Comparison of ENCODE assay signal across 28 mouse cellular contexts in genomic region chr6:120489461-120489860, GRCm38 (mm10). TPM values are rescaled to one million over a fixed set of nuclear protein-coding genes. Genes with fewer than 3 reads are reported as not detected.
DNase-seq lines count a peak whose midpoint lies in the region; ATAC-seq and TF ChIP-seq lines count a peak whose summit lies in the region.
"Had no signal": no experiment of that assay in that cellular context is flagged by ENCODE, and none has a peak within 500 bp of the region (broad histone marks: within the 10 kb centered on the region; RNA-seq: fewer than 3 reads in every experiment).

No protein-coding gene starts in this region.

- H3K27me3 ChIP-seq in hindbrain, postnatal 0 days (ENCODE audit: insufficient read depth, low read length): no peaks in the 10 kb centered on the region
- H3K27me3 ChIP-seq in hindbrain, embryonic 10.5 days (ENCODE audit: insufficient read depth, poor library complexity, severe bottlenecking): peaks cover 49% of the 10 kb centered on the region
- H3K27me3 ChIP-seq in midbrain, embryonic 15.5 days (replicated peaks): no peaks in the 10 kb centered on the region
- H3K27me3 ChIP-seq in midbrain, embryonic 16.5 days (ENCODE audit: control insufficient read depth, insufficient read depth, low read depth, low read length): no peaks in the 10 kb centered on the region
- H3K27me3 ChIP-seq in neural tube, embryonic 13.5 days: no peaks in the 10 kb centered on the region; the same call in 1 of the 2 replicates
- peaks cover 58% of the 10 kb centered on the region for H3K27me3 ChIP-seq in heart, embryonic 10.5 days (ENCODE audit: insufficient read depth, poor library complexity, severe bottlenecking)
- peaks cover 34% of the 10 kb centered on the region for H3K27me3 ChIP-seq in intestine, postnatal 0 days (replicated peaks; ENCODE audit: control insufficient read depth, insufficient read depth, low read length)

- TF ChIP-seq CTCF in hindbrain, postnatal 0 days (IDR thresholded peaks at IDR 0.05; ENCODE audit: low read depth): no peak
- no peak for TF ChIP-seq CTCF in intestine, postnatal 0 days (IDR thresholded peaks at IDR 0.05; ENCODE audit: low read depth)

- 68% methylated on average over 2 of the region's 2 CpGs for WGBS in hindbrain, postnatal 0 days
- WGBS in hindbrain, embryonic 10.5 days: 66% methylated on average over 2 of the region's 2 CpGs
- WGBS in midbrain, embryonic 15.5 days: 62% methylated on average over 2 of the region's 2 CpGs
- 77% methylated on average over 2 of the region's 2 CpGs for WGBS in midbrain, embryonic 16.5 days
- 74% methylated on average over 2 of the region's 2 CpGs for WGBS in neural tube, embryonic 13.5 days
- 57% methylated on average over 2 of the region's 2 CpGs for WGBS in heart, embryonic 10.5 days
- WGBS in intestine, postnatal 0 days: 63% methylated on average over 2 of the region's 2 CpGs

- H3K36me3 ChIP-seq in hindbrain, postnatal 0 days (ENCODE audit: insufficient read depth, low read length): no peaks in the 10 kb centered on the region
- H3K36me3 ChIP-seq in hindbrain, embryonic 10.5 days: no peaks in the 10 kb centered on the region
- no peaks in the 10 kb centered on the region for H3K36me3 ChIP-seq in midbrain, embryonic 15.5 days (replicated peaks)
- no peaks in the 10 kb centered on the region for H3K36me3 ChIP-seq in midbrain, embryonic 16.5 days (ENCODE audit: control insufficient read depth, insufficient read depth, low read length)
- no peaks in the 10 kb centered on the region for H3K36me3 ChIP-seq in neural tube, embryonic 13.5 days
- no peaks in the 10 kb centered on the region for H3K36me3 ChIP-seq in heart, embryonic 10.5 days
- H3K36me3 ChIP-seq in intestine, postnatal 0 days (ENCODE audit: control insufficient read depth, insufficient read depth): no peaks in the 10 kb centered on the region
- H3K36me3 ChIP-seq: embryonic facial prominence, embryonic 15.5 days; limb, embryonic 10.5 days; liver, embryonic 15.5 days; lung, embryonic 15.5 days had no signal

- H3K9ac ChIP-seq in hindbrain, postnatal 0 days (replicated peaks; ENCODE audit: low read length): no peak overlapping the region
- H3K9ac ChIP-seq in midbrain, embryonic 15.5 days: no peak overlapping the region
- H3K9ac ChIP-seq in midbrain, embryonic 16.5 days (ENCODE audit: low read depth, low read length): no peak overlapping the region
- H3K9ac ChIP-seq in neural tube, embryonic 13.5 days: peak overlapping the region; percentile 45; the same call in 1 of the 2 replicates
- no peak overlapping the region for H3K9ac ChIP-seq in intestine, postnatal 0 days (ENCODE audit: low read depth, low read length)
- H3K9ac ChIP-seq: embryonic facial prominence, embryonic 15.5 days; liver, embryonic 15.5 days; lung, embryonic 15.5 days had no signal

- peaks cover 23% of the 10 kb centered on the region for H3K4me1 ChIP-seq in hindbrain, postnatal 0 days (ENCODE audit: insufficient read depth, low read length)
- H3K4me1 ChIP-seq in hindbrain, embryonic 10.5 days (replicated peaks): peaks cover 50% of the 10 kb centered on the region
- peaks cover 46% of the 10 kb centered on the region for H3K4me1 ChIP-seq in midbrain, embryonic 15.5 days
- peaks cover 32% of the 10 kb centered on the region for H3K4me1 ChIP-seq in midbrain, embryonic 16.5 days (ENCODE audit: control insufficient read depth, insufficient read depth, low read length)
- H3K4me1 ChIP-seq in neural tube, embryonic 13.5 days (replicated peaks): peaks cover 51% of the 10 kb centered on the region
- peaks cover 33% of the 10 kb centered on the region for H3K4me1 ChIP-seq in heart, embryonic 10.5 days
- H3K4me1 ChIP-seq in intestine, postnatal 0 days (replicated peaks; ENCODE audit: control insufficient read depth, insufficient read depth, low read length): peaks cover 6% of the 10 kb centered on the region; the same call in 1 of the 2 replicates

- H3K4me3 ChIP-seq in hindbrain, postnatal 0 days (ENCODE audit: low read length): no peak overlapping the region
- H3K4me3 ChIP-seq in hindbrain, embryonic 10.5 days: no peak overlapping the region
- H3K4me3 ChIP-seq in midbrain, embryonic 15.5 days: no peak overlapping the region
- no peak overlapping the region for H3K4me3 ChIP-seq in midbrain, embryonic 16.5 days (ENCODE audit: low read depth, low read length)
- H3K4me3 ChIP-seq in neural tube, embryonic 13.5 days: no peak overlapping the region
- no peak overlapping the region for H3K4me3 ChIP-seq in heart, embryonic 10.5 days
- no peak overlapping the region for H3K4me3 ChIP-seq in intestine, postnatal 0 days (ENCODE audit: low read depth, low read length)
- H3K4me3 ChIP-seq: embryonic facial prominence, embryonic 15.5 days; limb, embryonic 10.5 days; liver, embryonic 15.5 days; lung, embryonic 15.5 days had no signal

- no peaks in the 10 kb centered on the region for H3K9me3 ChIP-seq in hindbrain, postnatal 0 days (ENCODE audit: low read length)
- no peaks in the 10 kb centered on the region for H3K9me3 ChIP-seq in hindbrain, embryonic 10.5 days
- no peaks in the 10 kb centered on the region for H3K9me3 ChIP-seq in midbrain, embryonic 15.5 days
- H3K9me3 ChIP-seq in midbrain, embryonic 16.5 days (replicated peaks; ENCODE audit: control insufficient read depth, low read length, poor library complexity, severe bottlenecking): no peaks in the 10 kb centered on the region
- H3K9me3 ChIP-seq in neural tube, embryonic 13.5 days: no peaks in the 10 kb centered on the region
- H3K9me3 ChIP-seq in heart, embryonic 10.5 days: no peaks in the 10 kb centered on the region
- no peaks in the 10 kb centered on the region for H3K9me3 ChIP-seq in intestine, postnatal 0 days (ENCODE audit: control insufficient read depth)
- H3K9me3 ChIP-seq: embryonic facial prominence, embryonic 15.5 days; limb, embryonic 10.5 days; liver, embryonic 15.5 days; lung, embryonic 15.5 days had no signal

- peak overlapping the region; percentile 36; the same call in 1 of the 2 replicates for H3K27ac ChIP-seq in hindbrain, postnatal 0 days
- no peak overlapping the region for H3K27ac ChIP-seq in hindbrain, embryonic 10.5 days
- no peak overlapping the region for H3K27ac ChIP-seq in midbrain, embryonic 15.5 days
- no peak overlapping the region for H3K27ac ChIP-seq in midbrain, embryonic 16.5 days (ENCODE audit: low read length)
- no peak overlapping the region for H3K27ac ChIP-seq in neural tube, embryonic 13.5 days (replicated peaks)
- no peak overlapping the region for H3K27ac ChIP-seq in heart, embryonic 10.5 days
- no peak overlapping the region for H3K27ac ChIP-seq in intestine, postnatal 0 days (ENCODE audit: low read depth, low read length)
- H3K27ac ChIP-seq: embryonic facial prominence, embryonic 15.5 days; limb, embryonic 10.5 days; liver, embryonic 15.5 days; lung, embryonic 15.5 days had no signal

- no peak for ATAC-seq in hindbrain, postnatal 0 days
- ATAC-seq in midbrain, embryonic 15.5 days (replicated peaks): no peak
- no peak for ATAC-seq in midbrain, embryonic 16.5 days
- no peak for ATAC-seq in neural tube, embryonic 13.5 days (ENCODE audit: low read depth)
- ATAC-seq in intestine, postnatal 0 days: no peak
- ATAC-seq: forebrain, embryonic 14.5 days; intestine, embryonic 16.5 days had no signal

- no peak overlapping the region for H3K4me2 ChIP-seq in hindbrain, postnatal 0 days (ENCODE audit: low read depth, low read length)
- H3K4me2 ChIP-seq in midbrain, embryonic 15.5 days: peak overlapping the region; percentile 79
- no peak overlapping the region for H3K4me2 ChIP-seq in midbrain, embryonic 16.5 days (ENCODE audit: low read length)
- H3K4me2 ChIP-seq in neural tube, embryonic 13.5 days: peak overlapping the region; percentile 84
- no peak overlapping the region for H3K4me2 ChIP-seq in intestine, postnatal 0 days (replicated peaks; ENCODE audit: low read depth)
- H3K4me2 ChIP-seq: embryonic facial prominence, embryonic 15.5 days; liver, embryonic 15.5 days; lung, embryonic 15.5 days had no signal

- DNase-seq in hindbrain, postnatal 0 days (ENCODE audit: low spot score): no peak
- DNase-seq in hindbrain, embryonic 10.5 days (ENCODE audit: low spot score): no peak
- DNase-seq in NIH3T3 (ENCODE audit: low read depth): peak; percentile 72
- no peak for DNase-seq in heart, embryonic 10.5 days (ENCODE audit: low spot score)
- DNase-seq: adrenal gland, postnatal 10 days; cerebellum, adult 18-20 months; cerebellum, postnatal 25 days; heart, postnatal 4 days; kidney, postnatal 25 days; layer of hippocampus, adult 9-11 months; liver; lung, postnatal 36 days; retina, postnatal 1 day; right cerebral cortex, postnatal 25 days; spleen, adult 18-20 months; thymus, postnatal 25 days had no signal

RNA-seq across cellular contexts. Expression of gene Tmem121b, which starts 4.1 kb away (rescaled TPM):
- 25.9 and 31.9 TPM in 2 replicates for total RNA-seq in hindbrain, postnatal 0 days (2014; rRNA removed)
- 2.3 and 2.5 TPM in 2 replicates for polyA plus RNA-seq in hindbrain, postnatal 0 days (2015; fragmentation: Nextera tagmentation; extraction: Ambion mirVana)
- polyA plus RNA-seq in hindbrain, embryonic 10.5 days (2016; fragmentation: Nextera tagmentation; extraction: Ambion mirVana): 0.52 and 1.1 TPM in 2 replicates
- 3.6 and 3.8 TPM in 2 replicates for polyA plus RNA-seq in midbrain, embryonic 15.5 days (2015; fragmentation: Nextera tagmentation; extraction: Ambion mirVana)
- polyA plus RNA-seq in midbrain, embryonic 16.5 days (2015; fragmentation: Nextera tagmentation; extraction: Ambion mirVana): 2.6 and 2.9 TPM in 2 replicates
- polyA plus RNA-seq in neural tube, embryonic 13.5 days (2015; fragmentation: Nextera tagmentation; extraction: Ambion mirVana): 2.2 and 2.5 TPM in 2 replicates
- polyA plus RNA-seq in heart, embryonic 10.5 days (2016; fragmentation: Nextera tagmentation; extraction: Ambion mirVana): 0.03 and 0.07 TPM in 2 replicates
- polyA plus RNA-seq in intestine, postnatal 0 days (2015; fragmentation: Nextera tagmentation; extraction: Ambion mirVana): 0.03 and 0.05 TPM in 2 replicates
- total RNA-seq: gastrocnemius, adult 8-10 months; MEL had no signal
- polyA plus RNA-seq: liver, embryonic 15.5 days had no signal

RNA-seq across cellular contexts. Expression of gene Il17ra, which starts 26.4 kb away (rescaled TPM):
- total RNA-seq in hindbrain, postnatal 0 days (2014; rRNA removed): 7.8 and 10.6 TPM in 2 replicates
- 5.8 and 7.0 TPM in 2 replicates for polyA plus RNA-seq in hindbrain, postnatal 0 days (2015; fragmentation: Nextera tagmentation; extraction: Ambion mirVana)
- 5.4 and 6.2 TPM in 2 replicates for polyA plus RNA-seq in hindbrain, embryonic 10.5 days (2016; fragmentation: Nextera tagmentation; extraction: Ambion mirVana)
- 2.9 and 4.2 TPM in 2 replicates for polyA plus RNA-seq in midbrain, embryonic 15.5 days (2015; fragmentation: Nextera tagmentation; extraction: Ambion mirVana)
- 2.3 and 3.5 TPM in 2 replicates for polyA plus RNA-seq in midbrain, embryonic 16.5 days (2015; fragmentation: Nextera tagmentation; extraction: Ambion mirVana)
- 9.5 and 10.7 TPM in 2 replicates for polyA plus RNA-seq in neural tube, embryonic 13.5 days (2015; fragmentation: Nextera tagmentation; extraction: Ambion mirVana)
- 4.6 and 6.5 TPM in 2 replicates for polyA plus RNA-seq in heart, embryonic 10.5 days (2016; fragmentation: Nextera tagmentation; extraction: Ambion mirVana)
- polyA plus RNA-seq in intestine, postnatal 0 days (2015; fragmentation: Nextera tagmentation; extraction: Ambion mirVana): 4.1 and 4.8 TPM in 2 replicates

RNA-seq across cellular contexts. Expression of gene Hdhd5, which starts 41.7 kb away (rescaled TPM):
- 38.2 and 38.9 TPM in 2 replicates for total RNA-seq in hindbrain, postnatal 0 days (2014; rRNA removed)
- polyA plus RNA-seq in hindbrain, postnatal 0 days (2015; fragmentation: Nextera tagmentation; extraction: Ambion mirVana): 19.1 and 19.8 TPM in 2 replicates
- polyA plus RNA-seq in hindbrain, embryonic 10.5 days (2016; fragmentation: Nextera tagmentation; extraction: Ambion mirVana): 21.3 and 22.2 TPM in 2 replicates
- polyA plus RNA-seq in midbrain, embryonic 15.5 days (2015; fragmentation: Nextera tagmentation; extraction: Ambion mirVana): 15.5 and 18.0 TPM in 2 replicates
- polyA plus RNA-seq in midbrain, embryonic 16.5 days (2015; fragmentation: Nextera tagmentation; extraction: Ambion mirVana): 14.6 and 15.0 TPM in 2 replicates
- polyA plus RNA-seq in neural tube, embryonic 13.5 days (2015; fragmentation: Nextera tagmentation; extraction: Ambion mirVana): 15.1 and 15.8 TPM in 2 replicates
- polyA plus RNA-seq in heart, embryonic 10.5 days (2016; fragmentation: Nextera tagmentation; extraction: Ambion mirVana): 20.5 and 20.6 TPM in 2 replicates
- 5.9 and 6.1 TPM in 2 replicates for polyA plus RNA-seq in intestine, postnatal 0 days (2015; fragmentation: Nextera tagmentation; extraction: Ambion mirVana)

Comparison
In these comparisons a context has a peak if more than half of its experiments do, and no peak if none do; other contexts are left out.
1. H3K4me2 ChIP-seq: peak in midbrain, embryonic 15.5 days (single experiment) and neural tube, embryonic 13.5 days (single experiment); none in hindbrain, postnatal 0 days (single experiment), midbrain, embryonic 16.5 days (single experiment) and intestine, postnatal 0 days (single experiment).